ENCODE assay signal across 9 mouse cellular contexts in genomic region chr14:100211036-100211825, GRCm38 (mm10).
DNase-seq lines count a peak whose midpoint lies in the region; ATAC-seq and TF ChIP-seq lines count a peak whose summit lies in the region.
"Had no signal": no experiment of that assay in that cellular context is flagged by ENCODE, and none has a peak within 500 bp of the region (broad histone marks: within the 10 kb centered on the region; RNA-seq: fewer than 3 reads in every experiment).

No protein-coding gene starts in this region.

- no peak for TF ChIP-seq CTCF in ES-Bruce4 (IDR thresholded peaks at IDR 0.05; ENCODE audit: low read depth, low read length)

- no peaks in the 10 kb centered on the region for H3K9me3 ChIP-seq in ES-Bruce4 (replicated peaks; ENCODE audit: control insufficient read depth, insufficient read depth, low read length, poor library complexity, severe bottlenecking)
- H3K9me3 ChIP-seq: embryonic facial prominence, embryonic 12.5 days had no signal

- peak overlapping the region; percentile 32; the same call in 1 of the 2 replicates for H3K27ac ChIP-seq in ES-Bruce4 (ENCODE audit: insufficient read depth, low read length)
- H3K27ac ChIP-seq: embryonic facial prominence, embryonic 12.5 days had no signal

- H3K4me3 ChIP-seq in ES-Bruce4 (ENCODE audit: low read depth, low read length): no peak overlapping the region
- H3K4me3 ChIP-seq: embryonic facial prominence, embryonic 12.5 days had no signal

- H3K27me3 ChIP-seq in ES-Bruce4 (ENCODE audit: control insufficient read depth, insufficient read depth, low read length, poor library complexity, severe bottlenecking): no peaks in the 10 kb centered on the region
- H3K27me3 ChIP-seq: embryonic facial prominence, embryonic 12.5 days had no signal

- H3K4me1 ChIP-seq in ES-Bruce4 (ENCODE audit: control insufficient read depth, insufficient read depth, low read length): peaks cover 8% of the 10 kb centered on the region
- H3K4me1 ChIP-seq: embryonic facial prominence, embryonic 12.5 days had no signal

- DNase-seq in adrenal gland, adult (ENCODE audit: inconsistent age in 2 of 2, low spot score in 1 of 2): peak; percentile 67 to 90
- DNase-seq in adrenal gland, postnatal 4 days (ENCODE audit: low spot score in 2 of 2): no peak
- peak; percentile 77 to 79 for DNase-seq in cerebellum, postnatal 25 days
- DNase-seq in heart, adult 8-10 months (ENCODE audit: low spot score): peak; percentile 85
- DNase-seq in layer of hippocampus, adult 11-12 months (ENCODE audit: low spot score): peak; percentile 79
- peak; percentile 44 to 70 for DNase-seq in spleen, adult 18-20 months

- H3K36me3 ChIP-seq in ES-Bruce4 (ENCODE audit: control insufficient read depth, insufficient read depth, low read length, poor library complexity, severe bottlenecking): no peaks in the 10 kb centered on the region

- peak; percentile 63 for ATAC-seq in megakaryocyte, adult 5-6 weeks (ENCODE audit: poor library complexity, severe bottlenecking)

- no peak for TF ChIP-seq EP300 in ES-Bruce4 (IDR thresholded peaks at IDR 0.05; ENCODE audit: insufficient read depth, low read depth, low read length)

- no peak overlapping the region for H3K9ac ChIP-seq in ES-Bruce4 (ENCODE audit: low read depth, poor library complexity, severe bottlenecking)
- H3K9ac ChIP-seq: embryonic facial prominence, embryonic 12.5 days had no signal

- TF ChIP-seq POLR2A in ES-Bruce4 (IDR thresholded peaks at IDR 0.05; ENCODE audit: insufficient read depth, low read length): no peak

Comparison
In these comparisons a context has a peak if more than half of its experiments do, and no peak if none do; other contexts are left out.
1. DNase-seq: peak in adrenal gland, adult (2 of 2), cerebellum, postnatal 25 days (2 of 2), heart, adult 8-10 months (single experiment), layer of hippocampus, adult 11-12 months (single experiment) and spleen, adult 18-20 months (2 of 2); none in adrenal gland, postnatal 4 days (0 of 2).